24 mouse cellular contexts compared by ENCODE assay signal in genomic region chr7:100997951-100998577, GRCm38 (mm10). TPM values are rescaled to one million over a fixed set of nuclear protein-coding genes. Genes with fewer than 3 reads are reported as not detected.
DNase-seq lines count a peak whose midpoint lies in the region; ATAC-seq and TF ChIP-seq lines count a peak whose summit lies in the region.
"Had no signal": no experiment of that assay in that cellular context is flagged by ENCODE, and none has a peak within 500 bp of the region (broad histone marks: within the 10 kb centered on the region; RNA-seq: fewer than 3 reads in every experiment).

No protein-coding gene starts in this region.

- in situ Hi-C loops in ES-E14 (cut with MboI; ENCODE audit: low sequenced_read_pairs in 2 of 2, unreplicated experiment in 2 of 2): loop anchor here in 1 of 2 experiments (5.0 kb wide), 1 partner anchor 49 kb away; no protein-coding TSS in a partner anchor

- H3K4me1 ChIP-seq in hindbrain, postnatal 0 days (ENCODE audit: insufficient read depth, low read length): peaks cover 7% of the 10 kb centered on the region; the same call in 1 of the 2 replicates
- peaks cover 6% of the 10 kb centered on the region; the same call in 1 of the 2 replicates for H3K4me1 ChIP-seq in hindbrain, embryonic 12.5 days
- no peaks in the 10 kb centered on the region for H3K4me1 ChIP-seq in ES-Bruce4 (ENCODE audit: control insufficient read depth, insufficient read depth, low read length)
- peaks cover 2 to 14% of the 10 kb centered on the region in 2 experiments; a peak in 1 of 4 replicates for H3K4me1 ChIP-seq in ES-E14 (ENCODE audit: control insufficient read depth in 2 of 2, insufficient read depth in 2 of 2, low read length in 2 of 2, poor library complexity in 1 of 2)
- H3K4me1 ChIP-seq in liver, postnatal 0 days (ENCODE audit: insufficient read depth): peaks cover 2% of the 10 kb centered on the region
- H3K4me1 ChIP-seq: forebrain, embryonic 13.5 days; hindbrain, embryonic 13.5 days had no signal

- no peak overlapping the region for H3K27ac ChIP-seq in hindbrain, postnatal 0 days
- no peak overlapping the region for H3K27ac ChIP-seq in hindbrain, embryonic 12.5 days
- H3K27ac ChIP-seq in ES-Bruce4 (ENCODE audit: insufficient read depth, low read length): no peak overlapping the region
- H3K27ac ChIP-seq in ES-E14 (ENCODE audit: insufficient read depth, low read depth, low read length, poor library complexity, severe bottlenecking): no peak overlapping the region
- H3K27ac ChIP-seq in liver, postnatal 0 days (ENCODE audit: low read depth): no peak overlapping the region
- H3K27ac ChIP-seq: forebrain, embryonic 13.5 days; hindbrain, embryonic 13.5 days; limb, embryonic 12.5 days; liver, embryonic 15.5 days; stomach, embryonic 15.5 days had no signal

- no peaks in the 10 kb centered on the region for H3K9me3 ChIP-seq in hindbrain, postnatal 0 days (ENCODE audit: low read length)
- H3K9me3 ChIP-seq in hindbrain, embryonic 12.5 days (replicated peaks): no peaks in the 10 kb centered on the region
- H3K9me3 ChIP-seq in ES-Bruce4 (replicated peaks; ENCODE audit: control insufficient read depth, insufficient read depth, low read length, poor library complexity, severe bottlenecking) (no peaks in the 10 kb centered on the region), ES-E14 (ENCODE audit: control insufficient read depth, insufficient read depth, low read depth, low read length) (no peaks in the 10 kb centered on the region)
- no peaks in the 10 kb centered on the region for H3K9me3 ChIP-seq in liver, postnatal 0 days (ENCODE audit: low read length)
- H3K9me3 ChIP-seq: forebrain, embryonic 13.5 days; hindbrain, embryonic 13.5 days; limb, embryonic 12.5 days; liver, embryonic 15.5 days; stomach, embryonic 15.5 days had no signal

- no peak overlapping the region for H3K4me3 ChIP-seq in hindbrain, postnatal 0 days (ENCODE audit: low read length)
- no peak overlapping the region for H3K4me3 ChIP-seq in hindbrain, embryonic 12.5 days
- H3K4me3 ChIP-seq in ES-Bruce4 (ENCODE audit: low read depth, low read length): peak overlapping the region; percentile 23
- H3K4me3 ChIP-seq in ES-E14 (ENCODE audit: insufficient read depth in 1 of 2, low read depth in 1 of 2, low read length in 2 of 2, poor library complexity in 1 of 2, severe bottlenecking in 1 of 2): peak overlapping the region; percentile 31 to 37
- H3K4me3 ChIP-seq in liver, postnatal 0 days (ENCODE audit: low read depth, low read length): no peak overlapping the region
- H3K4me3 ChIP-seq: forebrain, embryonic 13.5 days; hindbrain, embryonic 13.5 days; limb, embryonic 12.5 days; liver, embryonic 15.5 days; stomach, embryonic 15.5 days had no signal

- DNase-seq in cerebellum, postnatal 25 days: peak; percentile 45 to 60
- DNase-seq in cerebellum, adult 9-11 months: no peak
- no peak for DNase-seq in hindbrain, postnatal 0 days (ENCODE audit: low spot score)
- no peak for DNase-seq in ES-E14 (ENCODE audit: low read depth, low spot score)
- no peak for DNase-seq in urinary bladder, postnatal 10 days (ENCODE audit: low spot score)
- DNase-seq in liver, postnatal 0 days: no peak
- DNase-seq: adrenal gland, postnatal 10 days; B cell, adult 2 months; heart, postnatal 36 days; kidney, adult 11 months; kidney, postnatal 14 days; layer of hippocampus, adult 9-11 months; lung, postnatal 36 days; midbrain, embryonic 14.5 days; right cerebral cortex, postnatal 25 days had no signal

- TF ChIP-seq POLR2A in ES-Bruce4 (IDR thresholded peaks at IDR 0.05; ENCODE audit: insufficient read depth, low read length): no peak

- WGBS in hindbrain, postnatal 0 days: 81% methylated on average over 31 of the region's 31 CpGs
- WGBS in hindbrain, embryonic 12.5 days: 87% methylated on average over 31 of the region's 31 CpGs
- whole genome bisulfite sequencing in liver, postnatal 0 days (ENCODE audit: insufficient replicate concordance): 87% methylated on average over 31 of the region's 31 CpGs

- ATAC-seq in hindbrain, postnatal 0 days: peak; percentile 43; the same call in 1 of the 2 replicates
- no peak for ATAC-seq in hindbrain, embryonic 12.5 days (ENCODE audit: low FRiP score)
- no peak for ATAC-seq in liver, postnatal 0 days
- ATAC-seq: activated CD4-positive, CD25-positive, alpha-beta regulatory T cell, adult 4 months; forebrain, embryonic 13.5 days had no signal

- no peak overlapping the region for H3K4me2 ChIP-seq in hindbrain, postnatal 0 days (ENCODE audit: low read depth, low read length)
- H3K4me2 ChIP-seq in hindbrain, embryonic 12.5 days (replicated peaks): no peak overlapping the region
- no peak overlapping the region for H3K4me2 ChIP-seq in liver, postnatal 0 days (ENCODE audit: low read depth, low read length)
- H3K4me2 ChIP-seq: forebrain, embryonic 13.5 days; heart, embryonic 11.5 days; hindbrain, embryonic 13.5 days; limb, embryonic 12.5 days; liver, embryonic 15.5 days; stomach, embryonic 15.5 days had no signal

- H3K36me3 ChIP-seq in hindbrain, postnatal 0 days (ENCODE audit: insufficient read depth, low read length): no peaks in the 10 kb centered on the region
- H3K36me3 ChIP-seq in hindbrain, embryonic 12.5 days: no peaks in the 10 kb centered on the region
- no peaks in the 10 kb centered on the region for H3K36me3 ChIP-seq in ES-Bruce4 (ENCODE audit: control insufficient read depth, insufficient read depth, low read length, poor library complexity, severe bottlenecking)
- no peaks in the 10 kb centered on the region for H3K36me3 ChIP-seq in ES-E14 (ENCODE audit: control insufficient read depth, insufficient read depth, low read length, poor library complexity, severe bottlenecking)
- peaks cover 14% of the 10 kb centered on the region for H3K36me3 ChIP-seq in liver, postnatal 0 days (replicated peaks; ENCODE audit: insufficient read depth, low read length)
- H3K36me3 ChIP-seq: hindbrain, embryonic 13.5 days; limb, embryonic 12.5 days; liver, embryonic 15.5 days; stomach, embryonic 15.5 days had no signal

- no peaks in the 10 kb centered on the region for H3K27me3 ChIP-seq in hindbrain, postnatal 0 days (ENCODE audit: insufficient read depth, low read length)
- H3K27me3 ChIP-seq in hindbrain, embryonic 12.5 days: no peaks in the 10 kb centered on the region
- no peaks in the 10 kb centered on the region for H3K27me3 ChIP-seq in ES-Bruce4 (ENCODE audit: control insufficient read depth, insufficient read depth, low read length, poor library complexity, severe bottlenecking)
- H3K27me3 ChIP-seq in liver, postnatal 0 days (ENCODE audit: insufficient read depth, low read length): no peaks in the 10 kb centered on the region
- H3K27me3 ChIP-seq: forebrain, embryonic 13.5 days; hindbrain, embryonic 13.5 days; limb, embryonic 12.5 days; liver, embryonic 15.5 days; stomach, embryonic 15.5 days had no signal

- TF ChIP-seq EP300 in ES-Bruce4 (IDR thresholded peaks at IDR 0.05; ENCODE audit: insufficient read depth, low read depth, low read length): no peak
- TF ChIP-seq EP300 in liver, postnatal 0 days (IDR thresholded peaks at IDR 0.05; ENCODE audit: low read depth): no peak

- no peak overlapping the region for H3K9ac ChIP-seq in hindbrain, postnatal 0 days (replicated peaks; ENCODE audit: low read length)
- H3K9ac ChIP-seq in hindbrain, embryonic 12.5 days: no peak overlapping the region
- H3K9ac ChIP-seq in ES-Bruce4 (ENCODE audit: low read depth, poor library complexity, severe bottlenecking) (no peak overlapping the region), ES-E14 (ENCODE audit: insufficient read depth, low read depth, low read length, poor library complexity, severe bottlenecking) (no peak overlapping the region; the same call in 1 of the 2 replicates)
- no peak overlapping the region for H3K9ac ChIP-seq in liver, postnatal 0 days (replicated peaks)
- H3K9ac ChIP-seq: forebrain, embryonic 13.5 days; hindbrain, embryonic 13.5 days; limb, embryonic 12.5 days; liver, embryonic 15.5 days; stomach, embryonic 15.5 days had no signal

- TF ChIP-seq CTCF in hindbrain, postnatal 0 days (IDR thresholded peaks at IDR 0.05; ENCODE audit: low read depth): no peak
- no peak for TF ChIP-seq CTCF in ES-Bruce4 (IDR thresholded peaks at IDR 0.05; ENCODE audit: low read depth, low read length)
- TF ChIP-seq CTCF in liver, postnatal 0 days (IDR thresholded peaks at IDR 0.05; ENCODE audit: low read depth): no peak

TF ChIP-seq in ES-E14, 5 proteins besides CTCF, POLR2A, EP300 and RAD21:
- TF ChIP-seq ZNF384 (IDR thresholded peaks at IDR 0.05; ENCODE audit: low read depth, low read length): no peak
- no peak for TF ChIP-seq HCFC1 (IDR thresholded peaks at IDR 0.05; ENCODE audit: borderline replicate concordance, insufficient read depth, low read length)
- no peak for TF ChIP-seq MAFK (IDR thresholded peaks at IDR 0.05; ENCODE audit: insufficient read depth, low read depth, low read length)
- TF ChIP-seq ZC3H11A (IDR thresholded peaks at IDR 0.05; ENCODE audit: borderline replicate concordance, low read depth, low read length): no peak
- TF ChIP-seq CHD2 (IDR thresholded peaks at IDR 0.05; ENCODE audit: low read depth, low read length): no peak

RNA-seq across cellular contexts. Expression of gene P2ry2, which starts 14.6 kb away (rescaled TPM):
- 0.07 and 0.52 TPM in 2 replicates for total RNA-seq in hindbrain, postnatal 0 days (2014; rRNA removed)
- polyA plus RNA-seq in hindbrain, postnatal 0 days (2015; fragmentation: Nextera tagmentation; extraction: Ambion mirVana): 0.51 and 0.95 TPM in 2 replicates
- 0.61 and 0.77 TPM in 2 replicates for polyA plus RNA-seq in hindbrain, embryonic 12.5 days (2016; fragmentation: Nextera tagmentation; extraction: Ambion mirVana)
- 0.96 and 1.4 TPM in 2 replicates for polyA plus RNA-seq in ES-Bruce4 (2011; ENCODE audit: insufficient read depth, insufficient read length, low read depth, missing spikeins)
- total RNA-seq in ES-E14 (2012; rRNA removed): 2.3 and 2.8 TPM in 2 replicates
- 3.8 and 4.2 TPM in 2 replicates for polyA plus RNA-seq in liver, postnatal 0 days (2015; fragmentation: Nextera tagmentation; extraction: Ambion mirVana)
- polyA plus RNA-seq: forebrain, embryonic 13.5 days had no signal

RNA-seq across cellular contexts. Expression of gene P2ry6, which starts 23.6 kb away (rescaled TPM):
- 1.5 and 3.5 TPM in 2 replicates for total RNA-seq in hindbrain, postnatal 0 days (2014; rRNA removed)
- polyA plus RNA-seq in hindbrain, postnatal 0 days (2015; fragmentation: Nextera tagmentation; extraction: Ambion mirVana): 3.4 and 3.6 TPM in 2 replicates
- polyA plus RNA-seq in hindbrain, embryonic 12.5 days (2016; fragmentation: Nextera tagmentation; extraction: Ambion mirVana): 2.8 and 3.1 TPM in 2 replicates
- 0.46 TPM in 1 of 2 replicates, not detected in the other for polyA plus RNA-seq in ES-Bruce4 (2011; ENCODE audit: insufficient read depth, insufficient read length, low read depth, missing spikeins)
- total RNA-seq in ES-E14 (2012; rRNA removed): 0.45 and 0.95 TPM in 2 replicates
- 5.3 and 6.0 TPM in 2 replicates for polyA plus RNA-seq in liver, postnatal 0 days (2015; fragmentation: Nextera tagmentation; extraction: Ambion mirVana)

Comparison
In these comparisons a context has a peak if more than half of its experiments do, and no peak if none do; other contexts are left out.
1. DNase-seq: peak in cerebellum, postnatal 25 days (2 of 2); none in cerebellum, adult 9-11 months (single experiment), hindbrain, postnatal 0 days (single experiment), ES-E14 (single experiment), urinary bladder, postnatal 10 days (single experiment) and liver, postnatal 0 days (single experiment).
2. H3K4me3 ChIP-seq: peak in ES-Bruce4 (single experiment) and ES-E14 (2 of 2); none in hindbrain, postnatal 0 days (single experiment), hindbrain, embryonic 12.5 days (single experiment) and liver, postnatal 0 days (single experiment).